Mouse (Mus musculus) midbrain, embryonic 16.5 days (tissue): ENCODE measurements around the gene Fto. TPM values are rescaled to one million over a fixed set of nuclear protein-coding genes. Genes with fewer than 3 reads are reported as not detected.
A peak's percentile ranks its signal among the peaks of the same experiment; 100 is the strongest.

ENCODE experiments used
- ATAC-seq: fragments of 200-750 bp; cut with Nextera tagmentation; 2 replicates; pipeline ENCODE4 v1.8.0; 2017; ENCODE audit warnings: moderate TSS enrichment
- H3K27ac ChIP-seq: fragments of 300-500 bp; sonication (generic); 2 replicates; pipeline ENCODE4 v1.5.1; 2014; ENCODE audit warnings: mild to moderate bottlenecking, low read length, mixed read lengths
- H3K27me3 ChIP-seq: fragments of 300-500 bp; sonication (generic); 2 replicates; pipeline ENCODE4 v1.6.1; 2014; ENCODE audit warnings: low read depth, low read length, mixed read lengths; ENCODE audit not compliant: control insufficient read depth, insufficient read depth
- H3K36me3 ChIP-seq: fragments of 300-500 bp; sonication (generic); 2 replicates; pipeline ENCODE4 v1.6.1; 2014; ENCODE audit warnings: mild to moderate bottlenecking, low read length, moderate library complexity, mixed read lengths; ENCODE audit not compliant: control insufficient read depth, insufficient read depth
- H3K4me1 ChIP-seq: fragments of 300-500 bp; sonication (generic); 2 replicates; pipeline ENCODE4 v1.6.1; 2014; ENCODE audit warnings: mild to moderate bottlenecking, low read length, mixed read lengths; ENCODE audit not compliant: control insufficient read depth, insufficient read depth
- H3K4me2 ChIP-seq: fragments of 300-500 bp; sonication (generic); 2 replicates; pipeline ENCODE4 v1.6.1; 2014; ENCODE audit warnings: mild to moderate bottlenecking, low read length, mixed read lengths
- H3K4me3 ChIP-seq: fragments of 300-500 bp; sonication (generic); 2 replicates; pipeline ENCODE4 v1.5.1; 2014; ENCODE audit warnings: low read depth, mild to moderate bottlenecking, low read length, moderate library complexity, mixed read lengths
- H3K9ac ChIP-seq: fragments of 300-500 bp; sonication (generic); 2 replicates; pipeline ENCODE4 v1.6.1; 2014; ENCODE audit warnings: low read depth, low read length, mixed read lengths
- H3K9me3 ChIP-seq: fragments of 300-500 bp; sonication (generic); replicated peaks from 2 replicates; pipeline ENCODE4 v1.6.1; 2014; ENCODE audit warnings: mild to moderate bottlenecking, low read length, mixed read lengths; ENCODE audit not compliant: control insufficient read depth, poor library complexity, severe bottlenecking
- WGBS: fragments of 180-500 bp; shearing (Covaris S2); extraction: QIAGEN DNeasy Blood & Tissue Kit; methylation state at CpG from one replicate; pipeline ENCODE4 v1.1.7; 2014; 5-methylcytosine and 5-hydroxymethylcytosine counted together
- polyA plus RNA-seq: library from polyadenylated mRNA; unstranded; fragments of >200 nt; fragmentation: Nextera tagmentation; extraction: Ambion mirVana; gene quantifications from 2 replicates; pipeline ENCODE4 v1.2.1, GENCODE M21; 2015

Gene Fto
- polyA plus RNA-seq, 1 experiment from 2014 or later: 177 TPM

GRCm38 (mm10) chr8:91551166-91551765 is 237.9 kb downstream of the Fto start:
- H3K36me3 ChIP-seq: no peaks in the 10 kb centered on the region
- WGBS: 71% methylated on average over 9 of the region's 9 CpGs
- ATAC-seq: no peak
- H3K27me3 ChIP-seq: no peaks in the 10 kb centered on the region
- H3K27ac ChIP-seq: no peak overlapping the region
- H3K4me2 ChIP-seq: no peak overlapping the region
- no peak overlapping the region for H3K4me3 ChIP-seq
- peaks cover 28% of the 10 kb centered on the region for H3K4me1 ChIP-seq
- no peak overlapping the region for H3K9ac ChIP-seq
- no peaks in the 10 kb centered on the region for H3K9me3 ChIP-seq

DNA sequence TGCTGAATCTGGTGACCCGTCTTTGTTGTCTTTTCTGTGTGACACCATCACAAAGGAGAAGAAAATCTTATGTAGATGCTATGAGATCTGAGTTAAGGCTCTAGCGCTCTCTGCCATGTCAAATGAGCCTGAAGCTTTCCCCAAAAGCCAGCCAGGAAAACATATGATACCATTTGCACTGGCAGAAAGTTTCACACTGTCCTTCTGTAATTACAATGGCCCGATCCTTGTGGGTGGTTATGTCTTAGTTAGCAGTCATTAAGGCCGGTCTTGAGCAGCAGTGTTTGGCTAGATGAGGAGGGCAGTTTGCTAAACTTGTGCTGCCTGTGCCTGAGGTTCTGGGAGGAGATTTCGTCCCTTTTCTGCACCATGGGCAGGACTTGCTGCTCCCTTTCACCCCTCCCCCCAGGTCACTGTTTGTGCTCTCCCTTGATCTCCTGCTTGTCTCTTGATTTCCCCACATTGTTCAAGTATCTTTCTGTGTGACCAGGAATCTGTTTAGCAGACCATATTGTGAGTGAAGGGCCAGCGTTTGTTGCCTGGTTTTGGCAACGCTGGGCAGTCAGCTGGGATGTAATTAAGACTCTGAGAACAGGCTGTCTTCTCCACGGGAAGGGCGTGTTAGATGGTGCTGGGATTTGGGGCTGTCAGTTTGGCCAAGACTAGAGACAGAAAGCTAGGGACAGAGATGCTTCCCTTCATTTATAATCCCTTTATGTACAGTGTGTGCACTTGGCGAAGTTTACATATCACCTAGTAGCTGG is 238.6 kb downstream of the Fto start:
- H3K27me3 ChIP-seq: no peaks in the 10 kb centered on the region
- H3K9me3 ChIP-seq: no peaks in the 10 kb centered on the region
- no peak overlapping the region for H3K4me3 ChIP-seq
- peak overlapping the region; percentile 29 for H3K27ac ChIP-seq
- H3K4me1 ChIP-seq: peaks cover 24% of the 10 kb centered on the region
- peak; percentile 59 for ATAC-seq
- 26% methylated on average over 10 of the region's 10 CpGs for WGBS
- no peak overlapping the region for H3K9ac ChIP-seq
- H3K4me2 ChIP-seq: no peak overlapping the region
- H3K36me3 ChIP-seq: no peaks in the 10 kb centered on the region

GRCm38 (mm10) chr8:91552635-91553034 is 239.3 kb downstream of the Fto start:
- ATAC-seq: 0 out of 2 replicates have a peak, but pooled peaks have one; percentile 22
- no peaks in the 10 kb centered on the region for H3K36me3 ChIP-seq
- no peak overlapping the region for H3K9ac ChIP-seq
- peaks cover 24% of the 10 kb centered on the region for H3K4me1 ChIP-seq
- H3K4me2 ChIP-seq: no peak overlapping the region
- no peak overlapping the region for H3K4me3 ChIP-seq
- H3K27ac ChIP-seq: no peak overlapping the region
- WGBS: 41% methylated on average over 11 of the region's 11 CpGs
- no peaks in the 10 kb centered on the region for H3K9me3 ChIP-seq
- no peaks in the 10 kb centered on the region for H3K27me3 ChIP-seq

DNA sequence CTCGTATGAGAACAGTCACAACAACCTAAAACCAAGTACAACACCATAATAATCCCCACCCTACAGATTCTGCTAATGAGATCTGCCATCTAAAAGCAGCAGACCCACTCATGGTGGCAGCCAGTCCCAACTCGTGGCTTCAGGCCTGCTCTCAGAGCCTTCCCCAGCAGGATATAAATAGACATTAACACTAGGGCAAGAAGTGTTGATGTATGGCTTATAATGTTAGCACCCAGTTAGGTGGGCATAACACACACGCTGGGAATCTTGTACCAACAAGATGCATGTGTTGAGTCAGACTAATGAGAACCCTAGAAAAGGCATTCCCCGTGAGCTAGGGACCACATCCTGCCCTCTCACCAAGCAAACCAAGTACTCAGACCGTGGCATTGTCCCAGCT is 240.1 kb downstream of the Fto start:
- peaks cover 24% of the 10 kb centered on the region for H3K4me1 ChIP-seq
- no peak for ATAC-seq
- H3K9me3 ChIP-seq: no peaks in the 10 kb centered on the region
- H3K36me3 ChIP-seq: no peaks in the 10 kb centered on the region
- no peak overlapping the region for H3K4me2 ChIP-seq
- no peaks in the 10 kb centered on the region for H3K27me3 ChIP-seq
- H3K27ac ChIP-seq: no peak overlapping the region
- no peak overlapping the region for H3K9ac ChIP-seq
- no peak overlapping the region for H3K4me3 ChIP-seq
- 56% methylated on average over 5 of the region's 5 CpGs for WGBS

- Histone ChIP-seq H3K9me3 (no peaks in the 10 kb centered on the region), H3K9ac (no peak overlapping the region), H3K4me1 (peaks cover 16% of the 10 kb centered on the region), H3K4me3 (no peak overlapping the region), H3K36me3 (no peaks in the 10 kb centered on the region), H3K4me2 (no peak overlapping the region), H3K27me3 (no peaks in the 10 kb centered on the region), H3K27ac (no peak overlapping the region)
- ATAC-seq: no peak
- 71% methylated on average over 5 of the region's 5 CpGs for WGBS
Measured at GRCm38 (mm10) chr8:91557041-91557587, 243.8 kb downstream of the Fto start.

- H3K27me3 ChIP-seq: no peaks in the 10 kb centered on the region
- no peak overlapping the region for H3K9ac ChIP-seq
- H3K27ac ChIP-seq: no peak overlapping the region
- WGBS: 79% methylated on average over 6 of the region's 6 CpGs
- H3K4me2 ChIP-seq: no peak overlapping the region
- ATAC-seq: no peak
- H3K36me3 ChIP-seq: no peaks in the 10 kb centered on the region
- peaks cover 4% of the 10 kb centered on the region for H3K4me1 ChIP-seq
- no peaks in the 10 kb centered on the region for H3K9me3 ChIP-seq
- H3K4me3 ChIP-seq: no peak overlapping the region
Measured at GRCm38 (mm10) chr8:91558408-91558807, 245.1 kb downstream of the Fto start.

DNA sequence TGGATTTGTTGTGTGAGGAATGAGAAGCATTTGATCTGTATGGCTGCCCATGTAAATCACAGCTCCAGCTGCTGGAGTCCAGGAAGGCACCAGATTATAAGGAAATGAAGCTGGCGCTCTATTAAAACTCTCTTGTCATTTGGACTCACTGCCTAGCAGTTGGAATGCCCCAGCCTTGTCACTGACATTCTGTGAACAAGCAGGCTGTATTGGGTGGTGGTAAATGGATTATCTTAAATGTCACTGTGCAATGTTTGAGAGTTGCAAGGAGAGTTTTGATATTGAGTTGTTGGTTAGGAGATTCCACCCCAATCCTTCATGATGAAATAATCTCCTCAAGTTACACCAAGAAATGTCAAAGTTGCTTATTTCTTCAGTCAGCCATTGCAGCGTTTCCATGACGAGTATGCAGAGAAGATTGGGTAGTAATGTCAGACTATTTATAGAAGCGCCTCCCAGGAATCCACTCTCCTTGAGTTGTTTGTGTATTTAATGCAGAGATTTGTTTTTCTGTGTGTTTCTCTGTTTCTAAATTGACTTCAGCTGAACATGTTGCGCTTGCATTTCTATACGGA is 246.8 kb downstream of the Fto start:
- no peaks in the 10 kb centered on the region for H3K27me3 ChIP-seq
- ATAC-seq: no peak
- H3K4me1 ChIP-seq: no peaks in the 10 kb centered on the region
- no peak overlapping the region for H3K4me3 ChIP-seq
- no peak overlapping the region for H3K4me2 ChIP-seq
- no peaks in the 10 kb centered on the region for H3K36me3 ChIP-seq
- no peaks in the 10 kb centered on the region for H3K9me3 ChIP-seq
- no peak overlapping the region for H3K9ac ChIP-seq
- H3K27ac ChIP-seq: no peak overlapping the region
- 72% methylated on average over 6 of the region's 6 CpGs for WGBS

GRCm38 (mm10) chr8:91561241-91561640 is 247.9 kb downstream of the Fto start:
- peaks cover 5% of the 10 kb centered on the region; the same call in 1 of the 2 replicates for H3K4me1 ChIP-seq
- H3K9ac ChIP-seq: no peak overlapping the region
- no peak overlapping the region for H3K4me3 ChIP-seq
- H3K27ac ChIP-seq: no peak overlapping the region
- WGBS: 90% methylated on average over 4 of the region's 4 CpGs
- H3K9me3 ChIP-seq: no peaks in the 10 kb centered on the region
- no peak for ATAC-seq
- H3K4me2 ChIP-seq: no peak overlapping the region
- no peaks in the 10 kb centered on the region for H3K27me3 ChIP-seq
- no peaks in the 10 kb centered on the region for H3K36me3 ChIP-seq

- no peaks in the 10 kb centered on the region for H3K9me3 ChIP-seq
- no peak for ATAC-seq
- 63% methylated on average over 7 of the region's 7 CpGs for WGBS
- peaks cover 14% of the 10 kb centered on the region; the same call in 1 of the 2 replicates for H3K4me1 ChIP-seq
- H3K4me2 ChIP-seq: no peak overlapping the region
- H3K27me3 ChIP-seq: no peaks in the 10 kb centered on the region
- no peaks in the 10 kb centered on the region for H3K36me3 ChIP-seq
- H3K27ac ChIP-seq: no peak overlapping the region
- H3K4me3 ChIP-seq: no peak overlapping the region
- H3K9ac ChIP-seq: no peak overlapping the region
Measured at GRCm38 (mm10) chr8:91562600-91562999, 249.3 kb downstream of the Fto start.
